Mouse (Mus musculus): ENCODE measurements around the gene Slc27a4. TPM values are rescaled to one million over a fixed set of nuclear protein-coding genes. Genes with fewer than 3 reads are reported as not detected.
"Not testable (repeated sequence)": the region's sequence is repeated elsewhere in the genome, so short reads cannot be mapped to it uniquely, and the experiment has no call there.

Gene Slc27a4
- polyA plus RNA-seq, 1 experiment: 30.6 TPM

GRCm38 (mm10) chr2:29773323-29773722 is 29.1 kb upstream of the Slc27a4 start:
- Histone ChIP-seq H3K27ac (ENCODE audit: control insufficient read depth, insufficient read depth, low read depth, low read length, poor library complexity) (peak overlapping the region; percentile 96), H3K4me1 (ENCODE audit: control insufficient read depth, insufficient read depth, low read length) (peaks cover 7% of the 10 kb centered on the region; the same call in 1 of the 2 replicates), H3K4me3 (replicated peaks; ENCODE audit: control insufficient read depth, low read depth, low read length) (no peak overlapping the region)
- TF ChIP-seq POLR2A (IDR thresholded peaks at IDR 0.05; ENCODE audit: borderline replicate concordance, control insufficient read depth, low read depth, low read length): no peak
- no peak for TF ChIP-seq CTCF (IDR thresholded peaks at IDR 0.05; ENCODE audit: control insufficient read depth, insufficient read depth, low read length)
- WGBS: 35% methylated on average over 4 of the region's 4 CpGs

GRCm38 (mm10) chr2:29781256-29781655 is 21.2 kb upstream of the Slc27a4 start:
- H3K4me3 ChIP-seq (replicated peaks; ENCODE audit: control insufficient read depth, low read depth, low read length); H3K27ac ChIP-seq (ENCODE audit: control insufficient read depth, insufficient read depth, low read depth, low read length, poor library complexity); H3K4me1 ChIP-seq (ENCODE audit: control insufficient read depth, insufficient read depth, low read length): not testable (repeated sequence)
- 90% methylated on average over 2 of the region's 2 CpGs for WGBS

- Histone ChIP-seq H3K4me1 (ENCODE audit: control insufficient read depth, insufficient read depth, low read length) (no peaks in the 10 kb centered on the region), H3K4me3 (replicated peaks; ENCODE audit: control insufficient read depth, low read depth, low read length) (no peak overlapping the region), H3K27ac (ENCODE audit: control insufficient read depth, insufficient read depth, low read depth, low read length, poor library complexity) (no peak overlapping the region)
- TF ChIP-seq CTCF (IDR thresholded peaks at IDR 0.05; ENCODE audit: control insufficient read depth, insufficient read depth, low read length) (no peak), POLR2A (IDR thresholded peaks at IDR 0.05; ENCODE audit: borderline replicate concordance, control insufficient read depth, low read depth, low read length) (no peak)
- WGBS: 59% methylated on average over 4 of the region's 4 CpGs
These were observed 18.1 kb upstream of the Slc27a4 start for GRCm38 (mm10) chr2:29784290-29784689.

- Histone ChIP-seq H3K4me3 (replicated peaks; ENCODE audit: control insufficient read depth, low read depth, low read length) (peak within 1 kb of the TSS; percentile 88), H3K27ac (ENCODE audit: control insufficient read depth, insufficient read depth, low read depth, low read length, poor library complexity) (peak within 1 kb of the TSS; percentile 70), H3K4me1 (ENCODE audit: control insufficient read depth, insufficient read depth, low read length) (no peaks in the 10 kb centered on the region)
- 3% methylated on average over 31 of the region's 31 CpGs for WGBS
- TF ChIP-seq POLR2A (IDR thresholded peaks at IDR 0.05; ENCODE audit: borderline replicate concordance, control insufficient read depth, low read depth, low read length): no peak; the same call in 1 of the 2 replicates
- no peak for TF ChIP-seq CTCF (IDR thresholded peaks at IDR 0.05; ENCODE audit: control insufficient read depth, insufficient read depth, low read length)
These were observed 15.1 kb upstream of the Slc27a4 start, which contains the start of gene Coq4 for GRCm38 (mm10) chr2:29787104-29787917. Coq4 (plus strand) TSS chr2:29787493.

DNA sequence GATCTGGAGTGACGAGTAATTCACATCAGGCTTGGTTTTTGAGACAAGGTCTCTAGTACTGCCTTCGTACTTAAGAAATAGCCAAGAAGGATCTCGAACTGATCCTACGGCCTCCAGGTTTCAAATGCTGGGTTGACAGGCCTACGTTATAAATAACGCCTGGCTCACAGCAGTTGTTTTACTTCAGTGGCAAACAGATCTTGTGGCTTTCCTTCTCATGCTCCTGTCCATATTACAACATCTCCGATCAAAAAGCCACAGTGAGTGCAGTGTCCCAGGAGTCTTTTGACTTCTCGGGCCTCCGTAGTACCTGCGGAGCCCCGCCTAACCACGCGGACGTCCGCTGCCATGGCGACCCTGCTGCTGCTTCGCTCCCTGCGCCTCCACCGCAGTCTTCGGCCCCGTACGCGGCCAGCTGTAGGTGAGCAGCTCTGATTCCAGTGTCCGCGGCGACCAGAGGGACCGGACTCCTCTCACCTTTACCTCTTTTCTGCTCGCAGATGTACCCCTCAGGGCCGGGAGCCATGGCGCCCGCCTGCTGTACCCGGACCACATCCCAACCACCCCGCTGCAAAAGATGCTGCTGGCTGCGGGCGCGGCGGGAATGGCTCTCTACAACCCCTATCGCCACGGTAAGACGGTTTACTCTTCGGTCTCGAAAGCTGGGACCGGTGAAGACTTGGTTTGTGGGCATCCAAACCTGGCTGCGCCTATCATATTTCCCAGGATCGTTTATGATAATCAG is 14.3 kb upstream of the Slc27a4 start, which contains the start of gene Trub2:
Gene Trub2 (minus strand): TSS at position 566 of the 745 bp plus-strand sequence.
- Histone ChIP-seq H3K4me1 (ENCODE audit: control insufficient read depth, insufficient read depth, low read length) (no peaks in the 10 kb centered on the region; the same call in 1 of the 2 replicates), H3K4me3 (replicated peaks; ENCODE audit: control insufficient read depth, low read depth, low read length) (peak within 1 kb of the TSS; percentile 88), H3K27ac (ENCODE audit: control insufficient read depth, insufficient read depth, low read depth, low read length, poor library complexity) (peak within 1 kb of the TSS; percentile 70)
- WGBS: under 1% methylated on average over 45 of the region's 45 CpGs
- TF ChIP-seq CTCF (IDR thresholded peaks at IDR 0.05; ENCODE audit: control insufficient read depth, insufficient read depth, low read length) (no peak), POLR2A (IDR thresholded peaks at IDR 0.05; ENCODE audit: borderline replicate concordance, control insufficient read depth, low read depth, low read length) (0 out of 2 replicates have a peak, but pooled peaks have one; percentile 29)

GRCm38 (mm10) chr2:29792772-29793487 is 9.5 kb upstream of the Slc27a4 start:
- H3K4me1 ChIP-seq (ENCODE audit: control insufficient read depth, insufficient read depth, low read length): peaks cover 2% of the 10 kb centered on the region; the same call in 1 of the 2 replicates
- H3K4me3 ChIP-seq (replicated peaks; ENCODE audit: control insufficient read depth, low read depth, low read length): no peak overlapping the region
- WGBS: 91% methylated on average over 2 of the region's 2 CpGs
- H3K27ac ChIP-seq (ENCODE audit: control insufficient read depth, insufficient read depth, low read depth, low read length, poor library complexity): peak overlapping the region; percentile 80
- no peak for TF ChIP-seq CTCF (IDR thresholded peaks at IDR 0.05; ENCODE audit: control insufficient read depth, insufficient read depth, low read length)
- no peak for TF ChIP-seq POLR2A (IDR thresholded peaks at IDR 0.05; ENCODE audit: borderline replicate concordance, control insufficient read depth, low read depth, low read length)

GRCm38 (mm10) chr2:29802827-29803201 is 380 bp downstream of the Slc27a4 start:
- TF ChIP-seq POLR2A (IDR thresholded peaks at IDR 0.05; ENCODE audit: borderline replicate concordance, control insufficient read depth, low read depth, low read length) (no peak), CTCF (IDR thresholded peaks at IDR 0.05; ENCODE audit: control insufficient read depth, insufficient read depth, low read length) (no peak)
- no peaks in the 10 kb centered on the region for H3K4me1 ChIP-seq (ENCODE audit: control insufficient read depth, insufficient read depth, low read length)
- peak overlapping the region; percentile 75 for H3K27ac ChIP-seq (ENCODE audit: control insufficient read depth, insufficient read depth, low read depth, low read length, poor library complexity)
- WGBS: under 1% methylated on average over 39 of the region's 39 CpGs
- H3K4me3 ChIP-seq (replicated peaks; ENCODE audit: control insufficient read depth, low read depth, low read length): peak overlapping the region; percentile 76

DNA sequence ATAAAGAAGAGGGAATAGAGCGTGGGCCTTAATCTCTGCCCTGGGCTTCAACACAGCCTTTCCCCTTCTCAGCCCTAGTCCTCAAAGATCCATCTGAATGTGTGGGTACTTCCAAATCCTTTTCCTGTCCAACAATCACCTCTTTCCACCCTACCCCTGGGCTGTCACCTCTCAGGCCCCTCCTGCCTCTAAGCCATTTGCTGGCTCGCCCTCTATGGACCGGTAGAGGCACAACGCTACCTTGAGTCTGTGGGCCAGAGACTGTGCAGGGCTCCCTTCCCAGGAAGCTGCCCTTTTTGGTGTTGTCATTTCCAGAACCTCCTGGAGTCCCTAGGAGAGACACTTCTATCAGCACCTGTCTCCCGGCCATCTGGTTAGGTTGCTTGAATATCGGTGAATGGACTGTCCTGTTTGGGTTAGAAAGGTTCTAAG is 982 bp downstream of the Slc27a4 start:
- WGBS: 33% methylated on average over 6 of the region's 6 CpGs
- no peak overlapping the region for H3K27ac ChIP-seq (ENCODE audit: control insufficient read depth, insufficient read depth, low read depth, low read length, poor library complexity)
- peak overlapping the region; percentile 76 for H3K4me3 ChIP-seq (replicated peaks; ENCODE audit: control insufficient read depth, low read depth, low read length)

More for the DNA sequence above, 982 bp downstream of the Slc27a4 start:
- H3K4me1 ChIP-seq (ENCODE audit: control insufficient read depth, insufficient read depth, low read length): no peaks in the 10 kb centered on the region
- TF ChIP-seq POLR2A (IDR thresholded peaks at IDR 0.05; ENCODE audit: borderline replicate concordance, control insufficient read depth, low read depth, low read length): no peak
- peak; percentile 53; the same call in 1 of the 2 replicates for TF ChIP-seq CTCF (IDR thresholded peaks at IDR 0.05; ENCODE audit: control insufficient read depth, insufficient read depth, low read length)
